Mouse (Mus musculus) mature B cell (primary cell): ENCODE data around the gene Adamtsl4.
"Not testable (repeated sequence)": the region's sequence is repeated elsewhere in the genome, so short reads cannot be mapped to it uniquely, and the experiment has no call there.

Source experiments
- in situ Hi-C: fragments of 300-500 bp; cut with MboI; formaldehyde crosslinking; loops from 2 replicates; pipeline ENCODE4 v1.14.3; 2019

Adamtsl4 gene

GRCm38 (mm10) chr3:95700233-95700681, 12.5 kb upstream of the Adamtsl4 start:
- in situ Hi-C loops: no loop called here

DNA sequence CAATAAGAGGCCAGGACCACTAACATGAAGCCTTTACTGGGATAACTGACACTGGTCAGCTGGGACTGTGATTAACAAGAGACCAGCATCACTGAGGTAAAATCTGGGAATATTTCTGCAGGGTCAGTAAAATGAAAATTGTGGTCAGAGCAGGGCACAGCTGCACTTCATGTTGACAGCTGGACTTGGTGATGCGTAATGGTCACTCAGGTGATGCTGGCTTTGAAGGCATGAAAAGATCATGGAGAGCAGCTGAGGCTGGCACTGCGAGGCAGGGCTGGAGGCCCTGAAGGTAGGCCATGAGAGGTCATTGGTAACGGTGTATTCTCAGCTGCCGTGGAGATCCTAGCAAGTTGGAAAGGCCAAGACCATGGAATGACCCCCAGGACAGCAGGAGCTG, 10.6 kb upstream of the Adamtsl4 start:
- in situ Hi-C loops: no loop called here

GRCm38 (mm10) chr3:95696360-95696759, 8.6 kb upstream of the Adamtsl4 start:
- in situ Hi-C loops: no loop called here

DNA sequence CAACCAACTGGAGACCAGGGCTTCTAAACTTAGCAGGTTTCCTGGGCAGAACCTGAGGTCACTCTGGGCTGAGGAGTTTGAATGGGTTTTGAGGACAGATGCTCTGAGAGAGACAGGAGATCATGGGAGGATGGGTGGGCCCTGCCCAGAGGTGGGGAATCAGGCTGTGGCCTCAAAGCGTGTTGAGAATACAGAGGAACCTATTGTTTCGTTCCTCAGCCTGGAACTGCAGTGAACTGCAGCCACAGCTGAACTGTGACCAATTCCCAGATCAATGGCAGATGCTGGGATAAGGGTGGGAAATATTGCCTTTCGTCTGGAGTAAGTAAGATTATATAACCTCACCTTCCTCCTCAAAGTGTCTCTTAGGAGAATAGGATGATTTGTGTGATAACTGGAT, 8.1 kb upstream of the Adamtsl4 start:
- in situ Hi-C loops: no loop called here

DNA sequence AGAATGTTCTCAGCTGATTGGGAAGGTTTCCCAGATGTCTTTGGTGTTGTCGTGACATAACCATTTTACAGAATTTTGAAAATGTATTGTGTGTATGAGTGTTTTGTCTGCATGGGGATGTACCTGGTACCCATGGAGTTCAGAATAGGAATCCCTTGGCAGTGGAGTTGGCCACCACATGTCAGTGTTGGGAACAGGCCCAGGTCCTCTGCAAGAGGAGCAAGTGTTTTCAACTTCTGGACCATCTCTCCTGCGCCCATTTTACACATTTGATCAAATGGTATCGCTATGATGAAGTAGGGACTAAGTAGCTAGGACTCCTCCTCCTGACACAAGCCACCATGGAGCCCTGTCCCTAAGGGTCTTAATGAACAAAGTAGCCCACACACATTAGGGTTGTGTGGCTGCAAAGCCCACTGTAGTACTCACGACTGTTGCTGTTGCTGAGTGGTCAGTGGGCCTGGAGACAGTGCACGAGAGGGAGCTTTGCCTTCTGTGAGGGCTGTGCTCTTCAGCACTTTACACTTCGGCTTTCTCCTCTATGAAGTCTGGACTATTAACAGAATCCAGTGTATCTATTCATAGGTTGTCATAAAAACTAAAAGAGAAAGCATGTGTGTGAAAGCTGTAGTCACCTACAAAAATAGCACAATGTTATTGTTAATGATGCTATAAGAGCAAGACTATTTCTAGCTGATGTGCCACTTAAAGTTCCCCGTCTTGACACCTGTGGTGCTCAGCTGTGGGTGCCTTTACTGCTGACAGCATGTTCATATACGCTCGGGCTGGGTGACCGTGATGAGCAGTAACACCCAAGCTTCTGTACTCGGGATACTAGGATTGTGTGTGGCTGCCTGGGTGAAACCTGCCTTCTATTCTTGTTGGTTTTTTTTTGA, 7.3 kb upstream of the Adamtsl4 start:
- in situ Hi-C loops: no loop called here

GRCm38 (mm10) chr3:95693821-95694807, 6.4 kb upstream of the Adamtsl4 start:
- in situ Hi-C loops: no loop called here

DNA sequence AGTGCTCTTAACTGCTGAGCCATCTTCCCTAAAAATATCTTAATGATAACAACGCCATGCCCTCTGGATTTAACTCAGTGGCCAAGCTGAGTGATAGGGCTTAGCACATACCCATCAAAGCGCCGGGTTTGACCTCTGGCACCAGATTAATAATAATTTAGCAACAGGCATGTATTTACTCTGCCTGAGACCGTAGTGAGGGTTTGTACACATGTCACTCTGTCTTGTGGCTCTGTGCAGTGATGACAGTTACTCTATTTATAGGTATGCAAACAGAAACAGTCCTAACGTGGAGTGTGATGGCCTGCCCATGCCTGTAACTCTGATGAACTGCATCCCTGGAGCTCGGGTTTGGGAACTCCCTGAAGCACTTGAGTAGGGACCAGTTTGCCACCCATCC, 5.0 kb upstream of the Adamtsl4 start:
- in situ Hi-C loops: no loop called here

DNA sequence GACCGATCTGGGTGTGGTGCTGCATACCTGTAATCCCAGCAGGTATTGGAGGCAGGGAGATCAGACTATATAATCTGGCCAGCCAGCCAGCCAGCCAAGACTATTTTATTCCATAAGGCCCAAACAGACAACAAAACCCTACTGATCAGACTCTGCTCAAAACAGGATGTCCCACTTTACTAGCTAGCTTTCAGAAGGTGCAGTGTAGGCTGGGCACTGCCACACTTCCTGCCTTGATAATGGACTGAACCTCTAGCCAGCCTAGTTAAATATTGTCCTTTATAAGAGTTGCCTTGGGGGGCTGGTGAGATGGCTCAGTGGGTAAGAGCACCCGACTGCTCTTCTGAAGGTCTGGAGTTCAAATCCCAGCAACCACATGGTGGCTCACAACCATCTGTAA, 2.8 kb upstream of the Adamtsl4 start:
- in situ Hi-C loops: not testable (repeated sequence)

DNA sequence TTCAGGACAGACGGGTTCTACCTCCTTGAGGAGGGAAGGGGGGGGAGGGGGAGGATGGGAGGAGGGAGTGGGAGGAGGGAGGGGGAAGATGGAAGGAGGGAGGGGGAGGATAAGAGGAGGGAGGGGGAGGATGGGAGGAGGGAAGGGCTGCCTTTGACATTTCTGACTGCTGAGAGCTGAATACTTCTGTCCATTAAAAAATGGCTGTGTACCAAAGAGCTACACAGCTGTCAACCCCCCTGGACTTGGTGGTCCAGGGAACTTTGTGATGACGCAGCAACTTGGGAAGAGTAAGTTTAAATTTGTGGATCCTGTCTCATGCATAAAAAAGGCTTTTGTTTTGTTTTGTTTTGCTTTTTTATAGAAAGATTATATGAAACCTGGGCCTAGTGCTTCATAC, 2.2 kb upstream of the Adamtsl4 start:
- in situ Hi-C loops: no loop called here

GRCm38 (mm10) chr3:95689171-95689915, 1.6 kb upstream of the Adamtsl4 start:
- in situ Hi-C loops: no loop called here

DNA sequence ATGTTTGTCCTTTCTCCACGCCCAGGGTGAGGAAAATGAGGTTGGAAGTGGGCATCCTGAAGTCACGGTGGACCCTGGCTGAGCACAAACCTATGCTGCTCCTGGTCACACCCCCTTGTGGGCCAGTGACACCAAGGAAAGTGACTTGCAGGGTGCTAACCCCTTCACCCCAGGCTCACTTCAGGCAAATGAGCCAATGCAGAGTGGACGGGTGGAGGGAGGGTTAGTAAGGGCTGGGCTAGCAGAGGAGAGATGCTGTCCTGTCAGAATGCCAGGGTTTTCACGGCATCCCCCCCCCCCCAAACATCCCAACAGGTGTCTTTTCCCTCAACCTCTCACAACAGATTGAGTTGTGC, 571 bp downstream of the Adamtsl4 start:
- in situ Hi-C loops: no loop called here

DNA sequence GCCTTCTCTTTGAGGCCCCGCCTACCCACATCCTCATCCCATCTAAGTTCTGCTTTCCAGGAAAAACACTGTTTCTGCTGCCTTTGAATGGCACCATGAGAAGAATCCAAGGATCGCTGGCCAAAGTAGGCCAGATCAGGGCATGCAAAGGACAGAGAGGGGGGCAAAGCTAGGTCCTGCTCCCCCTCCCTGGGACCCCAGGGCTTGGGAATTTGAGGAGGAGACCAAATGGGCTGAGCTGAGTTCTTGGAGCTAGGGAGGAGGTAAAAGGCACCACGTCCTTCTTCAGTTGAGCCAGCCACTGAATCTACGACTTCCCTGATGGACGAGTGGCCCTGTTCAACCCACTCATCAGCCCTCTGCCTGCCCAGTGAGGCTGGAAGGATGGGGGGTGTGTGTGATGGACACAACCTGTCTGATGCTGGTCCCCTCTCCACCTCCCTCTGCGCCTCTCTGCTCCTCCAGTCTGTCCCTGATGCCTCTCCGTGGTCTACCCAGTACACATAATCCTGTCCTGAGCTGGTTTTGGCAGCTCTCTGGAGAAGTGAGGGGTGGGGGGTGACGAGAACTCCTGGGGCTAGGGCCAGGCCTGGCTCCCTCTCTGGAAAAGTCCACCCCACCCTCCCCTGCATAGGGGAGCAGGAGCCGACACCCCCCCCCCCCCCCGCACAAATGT, 1.1 kb downstream of the Adamtsl4 start:
- in situ Hi-C loops: no loop called here

DNA sequence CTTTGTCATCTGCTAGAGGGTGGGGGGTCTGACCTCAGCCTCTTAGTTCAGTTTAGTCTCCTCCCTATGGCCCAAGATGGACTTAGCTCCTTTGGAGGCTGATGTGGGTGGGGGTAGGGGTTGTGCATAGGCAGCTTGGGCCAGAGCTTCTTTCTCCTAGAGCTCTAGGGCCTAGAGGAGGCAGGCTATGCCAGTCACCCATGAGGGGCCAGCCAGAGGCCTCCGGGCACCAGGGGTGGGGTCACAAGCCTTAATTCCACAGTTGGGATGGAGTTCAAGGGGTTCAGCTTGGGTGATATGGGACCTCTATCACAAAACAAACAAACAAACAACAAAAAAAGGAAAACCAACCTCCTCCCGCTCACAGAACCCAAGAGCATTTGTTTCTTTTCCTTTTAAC, 2.0 kb downstream of the Adamtsl4 start:
- in situ Hi-C loops: no loop called here

- in situ Hi-C loops: no loop called here
Observed at GRCm38 (mm10) chr3:95685301-95685700, 2.4 kb downstream of the Adamtsl4 start.

DNA sequence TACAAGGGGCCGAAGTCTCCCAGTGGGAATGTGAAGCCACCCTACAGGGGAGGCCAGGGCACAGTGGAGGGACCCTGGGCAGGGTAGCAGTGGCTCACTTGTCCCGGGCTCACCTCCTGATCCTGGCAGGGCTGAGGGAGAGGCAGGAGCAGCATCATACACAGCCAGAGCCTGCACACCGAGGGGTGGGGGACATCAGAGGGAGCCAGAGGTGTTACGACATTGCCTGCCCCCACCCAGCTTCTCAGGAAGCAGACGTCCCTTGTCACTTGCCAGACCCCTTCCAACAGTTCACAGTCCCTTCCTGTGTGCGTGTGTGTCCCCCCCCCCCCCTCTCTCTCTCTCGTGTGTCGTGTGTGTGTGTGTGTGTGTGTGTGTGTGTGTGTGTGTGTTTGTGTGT, 2.9 kb downstream of the Adamtsl4 start:
- in situ Hi-C loops: no loop called here

- in situ Hi-C loops: no loop called here
Observed at GRCm38 (mm10) chr3:95682878-95683277, 4.8 kb downstream of the Adamtsl4 start.

GRCm38 (mm10) chr3:95681365-95681764, 6.4 kb downstream of the Adamtsl4 start:
- in situ Hi-C loops: no loop called here

GRCm38 (mm10) chr3:95680673-95681072, 7.0 kb downstream of the Adamtsl4 start:
- in situ Hi-C loops: no loop called here

DNA sequence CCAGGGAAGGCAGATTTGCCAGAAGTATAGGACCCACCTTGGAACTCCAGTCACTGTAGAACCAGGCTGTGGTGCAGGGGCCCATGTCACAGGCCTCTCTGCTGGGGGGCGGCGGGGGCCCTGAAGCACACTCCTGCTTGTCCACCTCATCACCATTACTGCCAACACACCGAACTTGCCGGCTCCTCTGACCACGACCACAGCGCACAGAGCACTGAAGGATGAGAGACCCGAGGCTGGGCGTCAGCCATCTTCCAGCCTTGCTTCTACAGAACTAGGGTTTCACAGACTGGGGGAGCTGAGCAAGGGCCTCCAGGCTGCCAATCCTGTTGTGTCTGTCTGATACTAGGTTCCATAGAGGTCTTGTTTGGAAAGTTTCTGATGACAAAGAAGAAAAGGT, 8.2 kb downstream of the Adamtsl4 start:
- in situ Hi-C loops: loop anchor here (5.0 kb wide), 1 partner anchor 37 kb away; no protein-coding TSS in a partner anchor

GRCm38 (mm10) chr3:95677420-95678090, 10.2 kb downstream of the Adamtsl4 start:
- in situ Hi-C loops: loop anchor here (5.0 kb wide), 1 partner anchor 35 kb away; no protein-coding TSS in a partner anchor
